25 mouse cellular contexts compared by ENCODE assay signal in genomic region chr12:34087292-34087942, GRCm38 (mm10).
DNase-seq lines count a peak whose midpoint lies in the region; ATAC-seq and TF ChIP-seq lines count a peak whose summit lies in the region.
"Had no signal": no experiment of that assay in that cellular context is flagged by ENCODE, and none has a peak within 500 bp of the region (broad histone marks: within the 10 kb centered on the region; RNA-seq: fewer than 3 reads in every experiment).

No protein-coding gene starts in this region.

- ATAC-seq in heart, embryonic 12.5 days (ENCODE audit: insufficient number of reproducible peaks, low FRiP score) = peak; percentile 63
- ATAC-seq in stomach, embryonic 14.5 days (ENCODE audit: insufficient number of reproducible peaks, insufficient read depth, low FRiP score, low read depth) = peak; percentile 49; the same call in 1 of the 2 replicates
- no peak for ATAC-seq in stomach, postnatal 0 days (ENCODE audit: low FRiP score, low TSS enrichment)
- ATAC-seq in embryonic facial prominence, embryonic 14.5 days (ENCODE audit: low read depth) = peak; percentile 30; the same call in 1 of the 2 replicates
- ATAC-seq: activated CD4-positive, CD25-positive, alpha-beta regulatory T cell, adult 4 months; intestine, postnatal 0 days; lung, postnatal 0 days; midbrain, embryonic 13.5 days had no signal

- DNase-seq in heart, adult 9 months (ENCODE audit: low spot score in 2 of 2) = no peak
- no peak for DNase-seq in stomach, postnatal 0 days (ENCODE audit: low spot score)
- peak; percentile 38 for DNase-seq in embryonic facial prominence, embryonic 14.5 days (ENCODE audit: low spot score)
- DNase-seq in left cerebral cortex, postnatal 4 days = no peak
- DNase-seq in natural killer cell, adult 2 months (ENCODE audit: low spot score in 2 of 2) = no peak
- DNase-seq: adrenal gland, postnatal 10 days; cerebellum, adult 2 months; cerebellum, postnatal 25 days; embryo, embryonic 11 days; gastrocnemius, postnatal 10 days; kidney, postnatal 36 days; right cerebral cortex, postnatal 14 days; thymus, postnatal 25 days had no signal

- no peak overlapping the region for H3K4me3 ChIP-seq in heart, embryonic 12.5 days
- H3K4me3 ChIP-seq in stomach, embryonic 14.5 days (ENCODE audit: low read depth, low read length) = no peak overlapping the region
- H3K4me3 ChIP-seq in stomach, postnatal 0 days (ENCODE audit: low read depth, low read length) = no peak overlapping the region
- no peak overlapping the region for H3K4me3 ChIP-seq in embryonic facial prominence, embryonic 14.5 days (ENCODE audit: low read depth, low read length)
- H3K4me3 ChIP-seq: erythroblast, embryonic 14.5 days; forebrain, embryonic 12.5 days; hindbrain, embryonic 12.5 days; left cerebral cortex, adult 2 months; midbrain, embryonic 13.5 days; neural tube, embryonic 12.5 days had no signal

- intact Hi-C loops in left cerebral cortex, postnatal 4 days (cut with DNase I) = no loop called here

- no peak overlapping the region for H3K4me2 ChIP-seq in heart, embryonic 12.5 days
- no peak overlapping the region for H3K4me2 ChIP-seq in stomach, embryonic 14.5 days (replicated peaks; ENCODE audit: low read depth, low read length)
- H3K4me2 ChIP-seq in stomach, postnatal 0 days (replicated peaks; ENCODE audit: low read depth) = no peak overlapping the region
- no peak overlapping the region for H3K4me2 ChIP-seq in embryonic facial prominence, embryonic 14.5 days (ENCODE audit: low read depth, low read length)
- H3K4me2 ChIP-seq: forebrain, embryonic 12.5 days; hindbrain, embryonic 12.5 days; midbrain, embryonic 13.5 days; neural tube, embryonic 12.5 days had no signal

- no peak overlapping the region for H3K9ac ChIP-seq in heart, embryonic 12.5 days
- H3K9ac ChIP-seq in stomach, embryonic 14.5 days (replicated peaks; ENCODE audit: low read depth, low read length) = no peak overlapping the region
- no peak overlapping the region for H3K9ac ChIP-seq in stomach, postnatal 0 days (ENCODE audit: low read length)
- H3K9ac ChIP-seq in embryonic facial prominence, embryonic 14.5 days (ENCODE audit: low read depth, low read length) = no peak overlapping the region
- H3K9ac ChIP-seq: forebrain, embryonic 12.5 days; hindbrain, embryonic 12.5 days; liver, embryonic 14.5 days; midbrain, embryonic 13.5 days; neural tube, embryonic 12.5 days had no signal

- WGBS in heart, embryonic 12.5 days = 63% methylated on average over 2 of the region's 2 CpGs
- 51% methylated on average over 2 of the region's 2 CpGs for WGBS in stomach, embryonic 14.5 days
- WGBS in stomach, postnatal 0 days = 72% methylated on average over 2 of the region's 2 CpGs
- WGBS in embryonic facial prominence, embryonic 14.5 days = 63% methylated on average over 2 of the region's 2 CpGs

- TF ChIP-seq EP300 in stomach, postnatal 0 days (optimal IDR thresholded peaks at IDR 0.05) = no peak

- no peaks in the 10 kb centered on the region for H3K27me3 ChIP-seq in heart, embryonic 12.5 days (replicated peaks)
- no peaks in the 10 kb centered on the region for H3K27me3 ChIP-seq in stomach, embryonic 14.5 days (ENCODE audit: control insufficient read depth, insufficient read depth, low read length)
- no peaks in the 10 kb centered on the region for H3K27me3 ChIP-seq in stomach, postnatal 0 days (ENCODE audit: control insufficient read depth, insufficient read depth, low read length)
- H3K27me3 ChIP-seq in embryonic facial prominence, embryonic 14.5 days (replicated peaks; ENCODE audit: control insufficient read depth, insufficient read depth, low read length) = no peaks in the 10 kb centered on the region
- H3K27me3 ChIP-seq: forebrain, embryonic 12.5 days; hindbrain, embryonic 12.5 days; midbrain, embryonic 13.5 days; neural tube, embryonic 12.5 days had no signal

- no peak for TF ChIP-seq CTCF in stomach, postnatal 0 days (IDR thresholded peaks at IDR 0.05; ENCODE audit: low read depth)

- H3K27ac ChIP-seq in heart, embryonic 12.5 days (ENCODE audit: poor library complexity, severe bottlenecking) = 0 out of 2 replicates have a peak overlapping the region, but pooled peaks have one; percentile 6
- no peak overlapping the region for H3K27ac ChIP-seq in stomach, embryonic 14.5 days (ENCODE audit: low read length)
- no peak overlapping the region for H3K27ac ChIP-seq in stomach, postnatal 0 days (replicated peaks)
- no peak overlapping the region for H3K27ac ChIP-seq in embryonic facial prominence, embryonic 14.5 days (replicated peaks; ENCODE audit: low read depth, low read length)
- H3K27ac ChIP-seq: forebrain, embryonic 12.5 days; hindbrain, embryonic 12.5 days; left cerebral cortex, adult 2 months; liver, embryonic 14.5 days; midbrain, embryonic 13.5 days; neural tube, embryonic 12.5 days had no signal

- no peaks in the 10 kb centered on the region for H3K36me3 ChIP-seq in heart, embryonic 12.5 days
- H3K36me3 ChIP-seq in stomach, embryonic 14.5 days (ENCODE audit: control insufficient read depth, insufficient read depth, low read length) = no peaks in the 10 kb centered on the region
- no peaks in the 10 kb centered on the region for H3K36me3 ChIP-seq in stomach, postnatal 0 days (ENCODE audit: control insufficient read depth, insufficient read depth, low read length)
- H3K36me3 ChIP-seq in embryonic facial prominence, embryonic 14.5 days (ENCODE audit: control insufficient read depth, insufficient read depth, low read length) = no peaks in the 10 kb centered on the region
- H3K36me3 ChIP-seq: forebrain, embryonic 12.5 days; hindbrain, embryonic 12.5 days; midbrain, embryonic 13.5 days; neural tube, embryonic 12.5 days had no signal

- H3K4me1 ChIP-seq in heart, embryonic 12.5 days (replicated peaks) = peaks cover 5% of the 10 kb centered on the region; the same call in 1 of the 2 replicates
- H3K4me1 ChIP-seq in stomach, embryonic 14.5 days (ENCODE audit: control insufficient read depth, insufficient read depth, low read length) = no peaks in the 10 kb centered on the region
- no peaks in the 10 kb centered on the region for H3K4me1 ChIP-seq in stomach, postnatal 0 days (replicated peaks; ENCODE audit: control insufficient read depth, insufficient read depth)
- peaks cover 5% of the 10 kb centered on the region; the same call in 1 of the 2 replicates for H3K4me1 ChIP-seq in embryonic facial prominence, embryonic 14.5 days (ENCODE audit: control insufficient read depth, insufficient read depth, low read length)
- H3K4me1 ChIP-seq: forebrain, embryonic 12.5 days; hindbrain, embryonic 12.5 days; midbrain, embryonic 13.5 days; neural tube, embryonic 12.5 days had no signal

- no peaks in the 10 kb centered on the region for H3K9me3 ChIP-seq in heart, embryonic 12.5 days (replicated peaks)
- no peaks in the 10 kb centered on the region for H3K9me3 ChIP-seq in stomach, embryonic 14.5 days (ENCODE audit: control insufficient read depth, low read depth, low read length)
- H3K9me3 ChIP-seq in stomach, postnatal 0 days (ENCODE audit: control insufficient read depth, low read length) = no peaks in the 10 kb centered on the region
- H3K9me3 ChIP-seq in embryonic facial prominence, embryonic 14.5 days (ENCODE audit: control insufficient read depth, low read length) = no peaks in the 10 kb centered on the region
- H3K9me3 ChIP-seq: forebrain, embryonic 12.5 days; hindbrain, embryonic 12.5 days; midbrain, embryonic 13.5 days; neural tube, embryonic 12.5 days had no signal
